Mouse (Mus musculus) testis, adult 2 months (tissue): ENCODE results near the gene Odf3l2.

ENCODE experiments used
- CTCF ChIP-seq: fragments of 200-500 bp; IDR thresholded peaks from 2 replicates; pipeline ENCODE4 v1.5.1; 2012; ENCODE audit warnings: low read depth, mild to moderate bottlenecking, inconsistent platforms, low read length, moderate library complexity; ENCODE audit not compliant: control insufficient read depth, insufficient read depth, insufficient replicate concordance
- POLR2A ChIP-seq: fragments of 200-500 bp; IDR thresholded peaks from 2 replicates; pipeline ENCODE4 v1.6.1; 2012; ENCODE audit warnings: low read depth, mild to moderate bottlenecking, inconsistent platforms, low read length, moderate library complexity; ENCODE audit not compliant: control insufficient read depth

GRCm38 (mm10) chr10:79594111-79594510, 51.4 kb downstream of the Odf3l2 start:
- TF ChIP-seq CTCF, result no peak
- no peak for TF ChIP-seq POLR2A
